Mouse (Mus musculus) cerebral cortex, adult 2 months (tissue): ENCODE measurements around the gene Suv39h2.

ENCODE experiments used
- WGBS: fragments of 180-500 bp; shearing (Covaris S2); methylation state at CpG from one replicate; pipeline ENCODE4 v1.1.7; 2018; 5-methylcytosine and 5-hydroxymethylcytosine counted together

Gene Suv39h2

DNA sequence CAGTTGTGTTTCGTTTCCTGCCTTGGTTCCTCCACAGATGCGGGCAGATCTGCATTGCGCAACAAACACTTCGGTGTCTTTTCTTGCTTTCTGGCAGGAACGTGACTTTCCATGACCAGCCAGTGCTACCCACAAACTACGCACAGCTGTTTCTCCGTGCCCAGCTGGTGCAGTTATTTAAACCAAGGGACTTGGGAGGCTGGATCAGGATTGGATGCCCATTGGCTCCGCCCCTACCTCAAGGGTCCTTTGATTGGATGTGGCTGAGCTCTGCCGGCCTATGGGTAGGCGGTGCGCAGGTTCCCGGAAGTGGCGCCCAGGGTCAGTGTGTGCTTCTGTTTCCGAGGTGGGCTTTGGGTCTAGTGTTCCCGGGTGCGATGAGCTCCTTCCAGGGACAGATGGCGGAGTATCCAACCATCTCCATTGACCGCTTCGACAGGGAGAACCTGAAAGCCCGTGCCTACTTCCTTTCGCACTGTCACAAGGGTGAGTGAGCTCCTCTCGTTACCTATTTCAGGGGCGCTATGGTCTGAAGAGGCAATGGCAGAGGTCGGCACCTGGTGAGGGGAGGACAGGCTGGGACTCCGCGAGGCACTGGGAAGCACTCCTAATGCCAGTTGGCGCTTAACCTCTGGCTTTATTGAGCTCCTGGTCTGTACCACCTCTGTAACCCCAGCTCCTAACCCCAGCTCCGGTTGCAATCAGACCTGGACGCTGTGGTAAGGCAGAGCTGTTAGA is 50.8 kb downstream of the Suv39h2 start, which contains the start of gene Dclre1c:
Gene Dclre1c, plus strand, starts transcription at position 291 of the 738 bp plus-strand sequence.
- under 1% methylated on average over 29 of the region's 29 CpGs for WGBS

DNA sequence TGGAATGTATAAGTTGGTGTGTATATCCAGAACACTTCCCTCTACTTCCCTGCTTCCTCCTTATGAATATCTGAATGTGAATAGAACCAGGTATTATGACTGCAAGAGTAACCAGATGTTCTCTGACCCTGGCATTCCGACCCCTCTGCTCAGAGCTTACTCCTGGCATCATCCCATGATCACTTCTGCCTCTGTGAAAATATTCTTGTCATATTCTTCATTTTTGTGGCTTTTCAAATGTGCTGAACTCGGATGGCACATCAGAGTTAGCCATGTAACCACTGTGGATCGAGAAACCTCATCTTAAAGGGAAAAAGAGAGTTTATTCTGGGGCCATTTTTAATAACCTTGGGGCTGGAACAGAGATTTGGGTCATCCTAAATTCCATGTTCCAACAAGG is 52.3 kb downstream of the Suv39h2 start, which contains the start of gene Meig1:
Gene Meig1, minus strand, starts transcription at position 101 of the 400 bp plus-strand sequence.
- 78% methylated on average over 3 of the region's 3 CpGs for WGBS

DNA sequence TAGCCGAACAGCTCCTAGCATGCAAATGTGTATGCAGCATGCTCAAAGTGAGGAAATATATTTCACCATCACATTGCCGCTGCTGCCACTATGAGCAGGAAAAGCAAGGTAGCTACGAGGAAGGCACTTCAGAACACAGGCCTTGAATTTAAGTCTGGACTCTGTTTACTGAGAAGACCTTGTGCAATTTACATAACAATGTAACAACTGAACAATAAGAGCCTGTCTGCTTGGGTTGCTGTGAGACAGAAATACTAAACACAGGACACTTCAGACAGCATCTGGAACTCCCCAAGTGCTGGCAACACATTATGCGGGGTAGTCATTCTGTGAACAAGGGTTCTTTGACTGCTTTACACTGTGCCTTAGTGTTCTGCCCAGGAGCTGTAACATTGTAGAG is 54.7 kb downstream of the Suv39h2 start:
- WGBS = 61% methylated on average over 4 of the region's 4 CpGs

DNA sequence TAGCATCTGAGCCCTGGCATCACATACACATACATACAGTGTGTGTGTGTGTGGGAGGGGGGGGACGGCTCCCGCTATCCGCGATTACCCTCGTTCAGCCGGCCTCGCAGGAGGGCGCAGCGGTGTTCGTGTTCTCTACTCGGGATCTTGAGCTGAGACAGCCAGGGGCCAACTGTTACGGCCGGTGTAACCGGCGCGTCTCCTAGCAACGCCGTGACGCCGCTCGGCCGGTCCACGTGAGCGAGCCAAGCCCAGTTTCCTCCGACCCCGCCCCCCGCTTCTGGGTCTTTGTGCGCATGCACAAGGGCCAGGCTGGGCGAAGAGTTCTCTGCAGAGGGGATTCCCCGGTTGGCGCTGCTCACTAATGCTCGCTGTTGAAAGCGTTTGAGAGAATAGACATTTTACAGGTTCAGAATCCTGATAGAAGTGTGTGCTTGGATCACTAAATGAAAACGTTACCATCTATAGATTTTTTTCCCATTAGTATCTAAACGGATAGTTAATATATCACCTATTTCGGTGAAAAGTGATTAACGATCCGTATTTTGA is 55.9 kb downstream of the Suv39h2 start:
- 1% methylated on average over 38 of the region's 38 CpGs for WGBS

DNA sequence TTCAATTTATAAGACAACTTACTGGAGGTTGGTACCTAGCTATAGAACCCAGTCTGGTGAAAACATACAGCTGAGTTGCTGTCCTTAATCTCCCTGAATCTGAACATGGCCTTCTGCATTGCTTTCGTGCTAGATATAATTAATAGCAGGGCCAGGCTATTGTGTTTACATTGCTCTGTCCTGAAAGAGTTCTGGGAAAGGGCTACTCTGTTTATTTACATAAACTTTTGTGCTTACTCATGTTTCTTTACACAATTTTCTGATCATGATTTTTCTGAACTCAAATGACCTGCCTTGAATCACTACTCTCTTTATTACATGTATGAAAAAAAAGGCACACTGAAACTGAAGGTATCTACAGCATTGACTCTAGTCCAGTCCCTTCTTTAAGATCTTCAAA is 59.2 kb downstream of the Suv39h2 start:
- WGBS = 72% methylated on average over 1 of the region's 1 CpGs

DNA sequence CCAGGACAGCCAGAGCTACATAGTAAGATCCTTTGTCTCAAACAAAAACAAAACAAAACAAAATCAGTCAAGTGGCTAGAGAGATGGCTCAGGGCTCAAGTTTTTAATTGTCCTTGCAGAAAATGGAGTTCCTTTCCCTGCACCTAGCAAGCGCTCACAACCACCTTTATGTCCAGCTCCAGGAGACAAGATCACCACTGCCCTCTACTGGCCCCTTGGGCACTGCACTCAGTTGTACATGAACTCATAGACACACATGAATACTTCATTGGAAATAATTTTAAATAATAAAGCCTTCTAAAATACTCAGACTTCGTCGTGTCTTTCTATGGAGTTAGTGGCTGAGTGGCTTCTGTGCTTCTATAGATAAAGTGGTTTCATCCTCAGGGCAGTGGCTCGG is 60.6 kb downstream of the Suv39h2 start:
- 44% methylated on average over 4 of the region's 4 CpGs for WGBS

DNA sequence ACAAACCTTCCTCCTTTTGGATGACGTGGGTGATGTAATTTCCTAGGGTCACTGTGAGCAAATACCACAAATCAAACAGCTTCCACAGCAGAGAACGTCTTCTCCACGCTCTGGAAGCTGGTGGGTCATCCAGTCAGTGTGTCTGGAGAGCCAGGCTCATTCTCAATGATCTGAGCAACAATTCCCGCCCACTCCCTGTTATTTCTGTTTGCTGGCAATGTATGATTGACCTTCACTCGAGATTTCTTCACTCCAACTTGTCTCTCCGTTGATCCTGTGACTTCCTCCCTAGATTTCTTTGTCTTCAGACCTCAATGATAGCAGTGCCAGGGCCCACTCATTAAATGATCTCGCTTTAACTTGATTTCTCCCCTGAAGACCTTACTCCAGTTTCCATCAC is 67.1 kb downstream of the Suv39h2 start:
- 81% methylated on average over 7 of the region's 7 CpGs for WGBS

DNA sequence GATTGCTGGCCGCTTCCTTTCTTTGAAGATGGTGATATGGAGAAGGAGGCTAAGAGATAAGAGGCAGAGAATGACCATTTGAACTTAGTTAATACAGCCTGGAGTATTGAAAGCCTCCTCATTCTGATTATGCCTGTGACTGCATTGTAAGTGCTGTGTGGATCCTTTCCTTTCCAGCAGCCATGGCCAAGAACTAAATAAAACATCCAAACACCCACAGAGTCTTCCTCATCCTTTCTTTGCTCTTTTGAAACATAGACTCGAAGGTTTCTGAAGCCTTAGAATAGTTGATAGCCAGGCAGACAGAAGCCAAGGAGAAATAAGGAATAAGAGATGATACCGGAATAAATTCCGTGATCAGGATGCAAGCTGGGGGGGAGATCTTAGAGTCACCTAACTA is 68.8 kb downstream of the Suv39h2 start:
- WGBS = 65% methylated on average over 4 of the region's 4 CpGs
